ENCODE assay signal across 16 mouse cellular contexts in genomic region chr1:91562977-91563590, GRCm38 (mm10). TPM values are rescaled to one million over a fixed set of nuclear protein-coding genes. Genes with fewer than 3 reads are reported as not detected.
DNase-seq lines count a peak whose midpoint lies in the region; ATAC-seq and TF ChIP-seq lines count a peak whose summit lies in the region.
"Had no signal": no experiment of that assay in that cellular context is flagged by ENCODE, and none has a peak within 500 bp of the region (broad histone marks: within the 10 kb centered on the region; RNA-seq: fewer than 3 reads in every experiment).

No protein-coding gene starts in this region.

- no peaks in the 10 kb centered on the region; the same call in 1 of the 2 replicates for H3K4me1 ChIP-seq in cerebellum, adult 2 months (ENCODE audit: control insufficient read depth, insufficient read depth, low read length)
- H3K4me1 ChIP-seq: liver, embryonic 13.5 days; midbrain, embryonic 12.5 days; neural tube, embryonic 12.5 days had no signal

- TF ChIP-seq POLR2A in cerebellum, adult 2 months (IDR thresholded peaks at IDR 0.05; ENCODE audit: borderline replicate concordance, insufficient read depth, low read length), result no peak

- intact Hi-C loops in left cerebral cortex, adult 2 months (cut with DNase I), result no loop called here
- intact Hi-C loops in gastrocnemius, postnatal 14 days (cut with DNase I; ENCODE audit: low total_unique reads), result loop anchor here (5.0 kb wide), 1 partner anchor 36 kb away; no protein-coding TSS in a partner anchor

- H3K27ac ChIP-seq in cerebellum, adult 2 months (ENCODE audit: insufficient read depth, low read length), result no peak overlapping the region
- no peak overlapping the region for H3K27ac ChIP-seq in left cerebral cortex, adult 2 months
- H3K27ac ChIP-seq: heart, embryonic 15.5 days; hindbrain, embryonic 14.5 days; liver, embryonic 13.5 days; midbrain, embryonic 12.5 days; neural tube, embryonic 12.5 days had no signal

- peak; percentile 24; the same call in 1 of the 2 replicates for TF ChIP-seq CTCF in cerebellum, adult 2 months (IDR thresholded peaks at IDR 0.05; ENCODE audit: borderline replicate concordance, insufficient read depth, low read depth, low read length)
- peak; percentile 24 for TF ChIP-seq CTCF in left cerebral cortex, adult 2 months (IDR thresholded peaks at IDR 0.05)

- ATAC-seq in megakaryocyte progenitor cell, adult 5-6 weeks (replicated peaks; ENCODE audit: poor library complexity), result 0 out of 2 replicates have a peak, but pooled peaks have one; percentile 17
- ATAC-seq: forebrain, embryonic 16.5 days had no signal

- no peaks in the 10 kb centered on the region for H3K27me3 ChIP-seq in cerebellum, adult 2 months (ENCODE audit: control insufficient read depth, insufficient read depth, low read length)
- H3K27me3 ChIP-seq: liver, embryonic 13.5 days; midbrain, embryonic 12.5 days; neural tube, embryonic 12.5 days had no signal

- 61% methylated on average over 4 of the region's 4 CpGs for WGBS in cerebellum, adult 2 months

- DNase-seq in cerebellum, adult 2 months, result no peak
- no peak for DNase-seq in cerebellum, adult 18-20 months
- DNase-seq in left cerebral cortex, adult 2 months (ENCODE audit: extremely low spot score in 1 of 2, low spot score in 2 of 2), result no peak
- no peak for DNase-seq in left cerebral cortex, adult 8-10 months (ENCODE audit: low spot score in 2 of 2)
- peak; percentile 40 to 51 for DNase-seq in right cerebral cortex, postnatal 10 days (ENCODE audit: low spot score in 2 of 2)
- no peak for DNase-seq in right cerebral cortex, postnatal 25 days
- no peak for DNase-seq in gastrocnemius, postnatal 14 days
- DNase-seq: gastrocnemius, postnatal 25 days; thymus, postnatal 14 days had no signal

- no peak overlapping the region for H3K4me3 ChIP-seq in cerebellum, adult 2 months (replicated peaks; ENCODE audit: insufficient read depth, low read depth, low read length)
- H3K4me3 ChIP-seq in left cerebral cortex, adult 2 months, result no peak overlapping the region
- H3K4me3 ChIP-seq: heart, embryonic 15.5 days; liver, embryonic 13.5 days; midbrain, embryonic 12.5 days; neural tube, embryonic 12.5 days had no signal

RNA-seq across cellular contexts. Expression of gene Asb1, which starts 22.7 kb away (rescaled TPM):
- 17.2 and 20.1 TPM in 2 replicates for polyA plus RNA-seq in cerebellum, adult 2 months (2012; rRNA removed)
- 10 to 100 TPM; 38.1 to 40.7 TPM for total RNA-seq in left cerebral cortex, adult 2 months (2021)
- total RNA-seq in left cerebral cortex, adult 8-10 months (2022), result 10 to 100 TPM; 35.5 to 40.9 (median 39.1) TPM
- 3.9 and 5.2 TPM in 2 replicates for total RNA-seq in megakaryocyte progenitor cell, adult 5-6 weeks (2015)
- total RNA-seq in megakaryocyte progenitor cell, adult 5-6 weeks (2017), result 6.1 and 28.7 TPM in 2 replicates
- total RNA-seq in gastrocnemius, postnatal 14 days (2021), result 10 to 100 TPM; 13.8 to 14.9 TPM

Comparison
In these comparisons a context has a peak if more than half of its experiments do, and no peak if none do; other contexts are left out.
1. DNase-seq: peak in right cerebral cortex, postnatal 10 days (2 of 2); none in cerebellum, adult 2 months (0 of 2), cerebellum, adult 18-20 months (0 of 2), left cerebral cortex, adult 2 months (0 of 2), left cerebral cortex, adult 8-10 months (0 of 2), right cerebral cortex, postnatal 25 days (single experiment) and gastrocnemius, postnatal 14 days (single experiment).